Mouse (Mus musculus) forebrain, embryonic 12.5 days (tissue): Measurements from ENCODE around the gene Ceacam15. TPM values are rescaled to one million over a fixed set of nuclear protein-coding genes. Genes with fewer than 3 reads are reported as not detected.

Source experiments
- ATAC-seq: fragments of 200-750 bp; cut with Nextera tagmentation; 2 replicates; pipeline ENCODE4 v1.8.0; 2017; ENCODE audit warnings: moderate TSS enrichment; ENCODE audit not compliant: low FRiP score
- H3K27ac ChIP-seq: fragments of 300-500 bp; sonication (generic); 2 replicates; pipeline ENCODE4 v1.5.1; 2016; ENCODE audit warnings: mild to moderate bottlenecking
- H3K27me3 ChIP-seq: fragments of 300-500 bp; sonication (generic); 2 replicates; pipeline ENCODE4 v1.6.1; 2016; ENCODE audit warnings: mild to moderate bottlenecking
- H3K36me3 ChIP-seq: fragments of 300-500 bp; sonication (generic); replicated peaks from 2 replicates; pipeline ENCODE4 v1.6.1; 2016; ENCODE audit warnings: mild to moderate bottlenecking
- H3K4me1 ChIP-seq: fragments of 300-500 bp; sonication (generic); 2 replicates; pipeline ENCODE4 v1.6.1; 2016
- H3K4me2 ChIP-seq: fragments of 300-500 bp; sonication (generic); 2 replicates; pipeline ENCODE4 v1.6.1; 2016; ENCODE audit warnings: mild to moderate bottlenecking, moderate library complexity
- H3K4me3 ChIP-seq: fragments of 300-500 bp; sonication (generic); replicated peaks from 2 replicates; pipeline ENCODE4 v1.5.1; 2016; ENCODE audit warnings: mild to moderate bottlenecking
- H3K9ac ChIP-seq: fragments of 300-500 bp; sonication (generic); 2 replicates; pipeline ENCODE4 v1.6.1; 2016; ENCODE audit warnings: mild to moderate bottlenecking
- H3K9me3 ChIP-seq: fragments of 300-500 bp; sonication (generic); 2 replicates; pipeline ENCODE4 v1.6.1; 2016
- WGBS: fragments of 180-500 bp; shearing (Covaris S2); methylation state at CpG from one replicate; pipeline ENCODE4 v1.1.7; 2016; 5-methylcytosine and 5-hydroxymethylcytosine counted together
- polyA plus RNA-seq: library from polyadenylated mRNA; unstranded; fragments of >200 nt; fragmentation: Nextera tagmentation; extraction: Ambion mirVana; gene quantifications from 2 replicates; pipeline ENCODE4 v1.2.1, GENCODE M21; 2016

Gene Ceacam15
- polyA plus RNA-seq, 1 experiment from 2014 or later: not detected

DNA sequence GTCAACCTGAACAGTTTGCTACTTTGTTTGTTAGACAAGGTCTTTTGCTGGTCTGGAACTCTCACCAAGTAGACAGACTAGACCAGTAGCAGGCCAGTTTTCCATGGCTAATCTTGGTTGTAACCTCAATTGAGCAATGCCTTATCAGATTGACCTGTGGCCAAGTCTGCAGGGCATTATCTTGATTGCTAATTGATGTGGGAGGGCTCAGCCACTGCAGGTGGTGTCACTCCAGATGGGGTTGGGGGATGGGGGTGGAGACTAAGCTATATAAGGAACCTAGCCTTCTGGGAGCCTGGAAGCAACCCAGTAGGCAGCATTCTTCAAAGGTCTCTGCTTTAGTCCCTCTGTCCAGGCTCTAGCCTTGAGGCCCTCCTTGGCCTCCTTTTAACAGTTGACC is 51.8 kb downstream of the Ceacam15 start:
- Histone ChIP-seq H3K9ac (no peak overlapping the region), H3K9me3 (no peaks in the 10 kb centered on the region), H3K27me3 (peaks cover 11% of the 10 kb centered on the region), H3K4me1 (peaks cover 2% of the 10 kb centered on the region), H3K4me3 (no peak overlapping the region), H3K27ac (no peak overlapping the region), H3K4me2 (no peak overlapping the region), H3K36me3 (no peaks in the 10 kb centered on the region)
- ATAC-seq: no peak

- WGBS: 66% methylated on average over 4 of the region's 4 CpGs
These were observed 52.4 kb downstream of the Ceacam15 start for GRCm38 (mm10) chr7:16623131-16623530.

More at GRCm38 (mm10) chr7:16623131-16623530, 52.4 kb downstream of the Ceacam15 start:
- Histone ChIP-seq H3K36me3 (no peaks in the 10 kb centered on the region), H3K27me3 (peaks cover 17% of the 10 kb centered on the region), H3K9me3 (no peaks in the 10 kb centered on the region), H3K4me3 (no peak overlapping the region), H3K9ac (no peak overlapping the region), H3K4me2 (no peak overlapping the region), H3K4me1 (peaks cover 7% of the 10 kb centered on the region), H3K27ac (no peak overlapping the region)
- no peak for ATAC-seq

Other genes with a start within 250 kb of the Ceacam15 start
- 42.4 and 53.1 TPM in 2 replicates for gene Tmem160, start 222.9 kb downstream of the Ceacam15 start, polyA plus RNA-seq
- 1.8 and 2.0 TPM in 2 replicates for gene Npas1, start 198.0 kb downstream of the Ceacam15 start, polyA plus RNA-seq
- gene Arhgap35, start 60.7 kb downstream of the Ceacam15 start, polyA plus RNA-seq: 40.8 and 47.5 TPM in 2 replicates
- gene Ceacam9, start 46.2 kb upstream of the Ceacam15 start, polyA plus RNA-seq: not detected in 2 replicates
- 254 and 263 TPM in 2 replicates for gene Ap2s1, start 62.7 kb upstream of the Ceacam15 start, polyA plus RNA-seq
- 30.6 and 32.0 TPM in 2 replicates for gene Slc1a5, start 105.6 kb upstream of the Ceacam15 start, polyA plus RNA-seq
- gene Strn4, start 140.2 kb upstream of the Ceacam15 start, polyA plus RNA-seq: 176 and 180 TPM in 2 replicates
- 30.5 and 31.4 TPM in 2 replicates for gene Fkrp, start 141.0 kb upstream of the Ceacam15 start, polyA plus RNA-seq
- gene Prkd2, start 167.2 kb upstream of the Ceacam15 start, polyA plus RNA-seq: 10.0 and 10.9 TPM in 2 replicates
- 2.6 and 3.2 TPM in 2 replicates for gene Dact3, start 199.6 kb upstream of the Ceacam15 start, polyA plus RNA-seq
- gene Gng8, start 216.1 kb upstream of the Ceacam15 start, polyA plus RNA-seq: 14.7 and 16.4 TPM in 2 replicates
- gene Ptgir, start 230.8 kb upstream of the Ceacam15 start, polyA plus RNA-seq: 0.24 and 0.51 TPM in 2 replicates
- 227 and 234 TPM in 2 replicates for gene Calm3, start 248.4 kb upstream of the Ceacam15 start, polyA plus RNA-seq